Mouse (Mus musculus): ENCODE measurements around the gene Mcm10.
A peak's percentile ranks its signal among the peaks of the same experiment; 100 is the strongest.

The Mcm10 gene

GRCm38 (mm10) chr2:5012491-5013324, at the start of gene Mcm10:
Mcm10 (minus strand) TSS chr2:5012791.
- DNase-seq: peak; percentile 93

GRCm38 (mm10) chr2:5061133-5061708, 48.6 kb upstream of the Mcm10 start:
- DNase-seq: no peak

- no peak for DNase-seq
Observed at GRCm38 (mm10) chr2:5059997-5060396, 47.4 kb upstream of the Mcm10 start.

GRCm38 (mm10) chr2:5058436-5058835, 45.8 kb upstream of the Mcm10 start:
- no peak for DNase-seq

GRCm38 (mm10) chr2:5050562-5050961, 38.0 kb upstream of the Mcm10 start:
- DNase-seq: no peak

- DNase-seq: no peak
Observed at GRCm38 (mm10) chr2:5047016-5047415, 34.4 kb upstream of the Mcm10 start.

- no peak for DNase-seq
Observed at GRCm38 (mm10) chr2:5045269-5045965, 32.8 kb upstream of the Mcm10 start.

- DNase-seq: no peak
Observed at GRCm38 (mm10) chr2:5044321-5044720, 31.7 kb upstream of the Mcm10 start.

- no peak for DNase-seq
Observed at GRCm38 (mm10) chr2:5043476-5043761, 30.8 kb upstream of the Mcm10 start.

- no peak for DNase-seq
Observed at GRCm38 (mm10) chr2:5042616-5043475, 30.3 kb upstream of the Mcm10 start.

GRCm38 (mm10) chr2:5041854-5042253, 29.3 kb upstream of the Mcm10 start:
- DNase-seq: no peak

- DNase-seq: no peak
Observed at GRCm38 (mm10) chr2:5040281-5041161, 27.9 kb upstream of the Mcm10 start.

GRCm38 (mm10) chr2:5039350-5040170, 27.0 kb upstream of the Mcm10 start:
- DNase-seq: no peak

- DNase-seq: no peak
Observed at GRCm38 (mm10) chr2:5038320-5038719, 25.7 kb upstream of the Mcm10 start.

GRCm38 (mm10) chr2:5037390-5037789, 24.8 kb upstream of the Mcm10 start:
- DNase-seq: no peak

GRCm38 (mm10) chr2:5036411-5037076, 24.0 kb upstream of the Mcm10 start:
- DNase-seq: no peak

- DNase-seq: no peak
Observed at GRCm38 (mm10) chr2:5035241-5035640, 22.6 kb upstream of the Mcm10 start.

- DNase-seq: no peak
Observed at GRCm38 (mm10) chr2:5034801-5035200, 22.2 kb upstream of the Mcm10 start.

- no peak for DNase-seq
Observed at GRCm38 (mm10) chr2:5033546-5034420, 21.2 kb upstream of the Mcm10 start.

GRCm38 (mm10) chr2:5032665-5033064, 20.1 kb upstream of the Mcm10 start:
- no peak for DNase-seq

Data from kidney, adult 11 months (tissue).